Mouse (Mus musculus): Measurements from ENCODE around the gene Cd276. TPM values are rescaled to one million over a fixed set of nuclear protein-coding genes. Genes with fewer than 3 reads are reported as not detected.
A peak's percentile ranks its signal among the peaks of the same experiment; 100 is the strongest.

Gene Cd276
- polyA plus RNA-seq, 1 experiment from 2014 or later = 55.0 TPM

DNA sequence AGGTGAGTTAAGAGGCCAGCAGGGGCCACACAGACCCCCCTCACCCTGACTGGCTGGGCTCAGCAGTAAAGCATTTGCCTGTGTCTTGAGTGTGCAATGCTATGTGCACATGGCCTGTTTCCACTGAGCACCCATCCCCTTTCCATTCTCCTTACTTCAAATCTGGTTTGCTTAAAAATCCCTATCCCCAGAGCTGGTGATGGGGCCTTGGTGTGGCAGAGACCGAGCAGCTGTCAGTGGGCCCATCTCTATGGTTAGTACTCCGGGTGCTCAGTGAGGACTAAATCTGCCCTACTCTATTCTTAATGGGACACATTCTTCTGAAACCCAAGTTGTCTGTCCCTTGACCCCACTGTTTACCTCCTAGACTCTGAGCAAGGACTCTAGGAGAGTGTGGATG, 64.8 kb downstream of the Cd276 start:
- peaks cover 28% of the 10 kb centered on the region for H3K27me3 ChIP-seq (ENCODE audit: insufficient read depth, low read length)
- no peaks in the 10 kb centered on the region for H3K36me3 ChIP-seq (ENCODE audit: insufficient read depth)
- DNase-seq (peak; percentile 70), ATAC-seq (ENCODE audit: insufficient read depth) (0 out of 2 replicates have a peak, but pooled peaks have one; percentile 22)
- peak overlapping the region; percentile 99 for H3K4me2 ChIP-seq
- peak overlapping the region; percentile 4; the same call in 1 of the 2 replicates for H3K9ac ChIP-seq
- H3K9me3 ChIP-seq (ENCODE audit: low read depth, low read length) = no peaks in the 10 kb centered on the region
- no peak for TF ChIP-seq CTCF (IDR thresholded peaks at IDR 0.05; ENCODE audit: low read depth)
- H3K4me3 ChIP-seq (ENCODE audit: low read depth, low read length) = peak overlapping the region; percentile 4; the same call in 1 of the 2 replicates
- WGBS = 37% methylated on average over 2 of the region's 2 CpGs
- no peak overlapping the region for H3K27ac ChIP-seq (ENCODE audit: low read depth)
- peaks cover 4% of the 10 kb centered on the region; the same call in 1 of the 2 replicates for H3K4me1 ChIP-seq (ENCODE audit: insufficient read depth)

DNA sequence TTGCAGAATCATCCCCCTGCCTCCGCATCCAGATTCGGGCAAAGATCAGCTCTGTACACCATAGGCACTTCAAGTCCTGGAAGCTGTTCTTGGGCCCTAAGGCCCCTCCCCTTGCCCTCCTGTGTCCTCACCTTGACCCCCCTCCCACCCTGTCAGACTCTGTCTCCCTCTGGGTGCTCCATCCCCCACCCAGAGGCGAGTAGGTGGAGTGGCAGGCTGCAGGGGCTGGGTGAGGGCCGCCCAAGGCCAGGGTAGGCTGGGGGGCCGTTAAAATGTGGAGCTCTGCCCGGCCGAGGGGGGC, 65.4 kb downstream of the Cd276 start:
- Histone ChIP-seq H3K27me3 (ENCODE audit: insufficient read depth, low read length) (peaks cover 28% of the 10 kb centered on the region), H3K36me3 (ENCODE audit: insufficient read depth) (no peaks in the 10 kb centered on the region), H3K4me2 (peak overlapping the region; percentile 99), H3K27ac (ENCODE audit: low read depth) (no peak overlapping the region), H3K4me1 (ENCODE audit: insufficient read depth) (peaks cover 4% of the 10 kb centered on the region; the same call in 1 of the 2 replicates), H3K4me3 (ENCODE audit: low read depth, low read length) (peak overlapping the region; percentile 59), H3K9me3 (ENCODE audit: low read depth, low read length) (no peaks in the 10 kb centered on the region), H3K9ac (peak overlapping the region; percentile 4; the same call in 1 of the 2 replicates)
- no peak for ATAC-seq (ENCODE audit: insufficient read depth)
- WGBS = 9% methylated on average over 7 of the region's 7 CpGs
- no peak for TF ChIP-seq CTCF (IDR thresholded peaks at IDR 0.05; ENCODE audit: low read depth)
- DNase-seq = no peak

DNA sequence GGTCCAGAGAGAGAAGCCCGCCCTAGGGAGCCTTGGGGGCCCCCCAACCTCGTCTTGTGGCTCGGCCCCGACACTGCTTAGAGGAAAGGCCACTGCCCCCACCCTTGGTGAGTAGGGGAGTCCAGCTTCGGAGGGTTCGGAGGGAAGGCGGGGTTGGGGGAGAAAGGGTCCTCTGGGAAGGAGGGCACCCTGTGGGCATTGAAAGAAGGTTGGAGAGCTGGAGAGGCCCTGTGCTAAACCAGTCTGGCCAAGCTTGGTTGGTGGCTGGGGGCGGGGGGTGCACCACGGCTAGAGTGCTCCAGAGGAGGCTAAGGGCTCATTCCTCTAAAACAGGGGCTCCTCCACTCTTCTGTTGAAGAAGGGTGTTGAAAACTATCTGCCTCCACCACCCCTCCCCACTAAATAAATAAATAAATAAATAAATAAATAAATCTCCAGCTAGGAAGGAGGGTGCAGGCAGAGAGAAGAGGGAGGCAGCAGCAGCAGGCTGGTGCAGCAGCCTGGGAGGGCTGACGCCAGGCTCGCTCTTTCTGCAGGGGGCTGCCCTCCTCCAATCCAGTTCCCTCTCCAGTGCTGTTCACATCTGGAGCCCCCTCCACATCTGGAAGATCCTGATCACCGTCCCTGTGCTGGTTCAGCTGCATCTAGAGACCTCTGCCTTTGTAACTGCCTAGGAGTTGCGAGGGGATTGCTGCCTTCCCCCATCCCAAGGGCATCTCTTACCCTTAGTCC, 65.9 kb downstream of the Cd276 start:
- Histone ChIP-seq H3K9ac (peak overlapping the region; percentile 74), H3K4me1 (ENCODE audit: insufficient read depth) (peaks cover 4% of the 10 kb centered on the region; the same call in 1 of the 2 replicates), H3K4me2 (peak overlapping the region; percentile 99), H3K27me3 (ENCODE audit: insufficient read depth, low read length) (peaks cover 28% of the 10 kb centered on the region), H3K27ac (ENCODE audit: low read depth) (no peak overlapping the region), H3K4me3 (ENCODE audit: low read depth, low read length) (peak overlapping the region; percentile 59), H3K36me3 (ENCODE audit: insufficient read depth) (no peaks in the 10 kb centered on the region), H3K9me3 (ENCODE audit: low read depth, low read length) (no peaks in the 10 kb centered on the region)
- WGBS = 4% methylated on average over 13 of the region's 13 CpGs
- no peak for TF ChIP-seq CTCF (IDR thresholded peaks at IDR 0.05; ENCODE audit: low read depth)
- ATAC-seq (ENCODE audit: insufficient read depth) (0 out of 2 replicates have a peak, but pooled peaks have one; percentile 23), DNase-seq (peak; percentile 11)

DNA sequence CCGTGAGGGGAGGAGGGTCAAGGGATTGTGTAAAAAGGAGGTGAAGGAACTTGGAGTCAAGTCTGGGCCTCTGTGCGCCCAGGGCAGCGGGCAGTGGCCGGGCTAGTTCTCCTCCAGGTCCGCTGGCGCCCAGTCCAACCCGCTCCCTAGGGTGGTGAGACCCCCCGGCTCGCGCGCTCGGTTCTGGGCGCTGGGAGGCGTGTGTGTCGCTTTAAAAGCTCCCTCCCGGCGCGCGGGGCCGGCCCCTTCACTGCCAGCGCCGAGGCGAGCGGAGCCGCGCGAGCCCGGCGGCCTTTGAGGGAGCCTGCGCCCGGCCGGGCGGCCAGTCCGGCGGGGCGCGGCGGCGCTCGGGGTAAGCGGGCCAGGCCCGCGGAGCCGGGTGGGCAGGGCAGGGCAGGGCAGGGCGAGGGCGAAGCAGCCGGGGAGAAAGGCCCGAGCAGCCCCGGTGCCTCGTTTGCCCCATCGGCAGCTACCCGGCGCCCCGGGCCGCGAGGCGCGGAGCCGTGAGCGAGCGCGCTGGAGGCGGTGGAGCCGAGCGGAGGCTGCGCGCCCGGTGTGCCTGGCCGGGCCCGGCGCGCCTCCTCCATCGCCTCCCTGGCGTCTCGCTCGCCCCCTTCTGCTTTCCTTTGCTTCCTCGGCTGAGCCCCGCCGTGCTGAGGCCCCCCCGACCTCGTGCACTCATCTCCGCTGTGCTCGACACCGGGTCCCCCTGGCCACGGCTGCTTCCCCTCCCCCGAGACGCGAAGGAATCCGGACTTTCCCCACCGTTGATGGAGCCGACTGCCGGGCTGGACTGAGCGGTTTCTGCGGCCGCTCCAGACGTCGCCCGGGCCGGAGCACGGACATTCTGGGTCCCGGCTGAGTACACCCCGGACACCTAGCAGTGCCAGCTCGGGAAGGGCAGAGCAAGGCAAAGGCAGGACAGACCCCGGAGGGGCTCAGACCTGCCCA, 67.1 kb downstream of the Cd276 start, which contains the start of gene Insyn1:
TSS of gene Insyn1 (plus strand) at position 753 of the 951 bp plus-strand sequence.
- Histone ChIP-seq H3K27me3 (ENCODE audit: insufficient read depth, low read length) (peaks cover 28% of the 10 kb centered on the region), H3K36me3 (ENCODE audit: insufficient read depth) (no peaks in the 10 kb centered on the region), H3K4me1 (ENCODE audit: insufficient read depth) (peaks cover 4% of the 10 kb centered on the region; the same call in 1 of the 2 replicates), H3K9me3 (ENCODE audit: low read depth, low read length) (no peaks in the 10 kb centered on the region), H3K27ac (ENCODE audit: low read depth) (peak within 1 kb of the TSS; percentile 50; the same call in 1 of the 2 replicates), H3K4me3 (ENCODE audit: low read depth, low read length) (peak within 1 kb of the TSS; percentile 59), H3K9ac (peak within 1 kb of the TSS; percentile 74), H3K4me2 (peak within 1 kb of the TSS; percentile 99)
- peak; percentile 81 for ATAC-seq (ENCODE audit: insufficient read depth)
- TF ChIP-seq CTCF (IDR thresholded peaks at IDR 0.05; ENCODE audit: low read depth) = no peak
- WGBS = under 1% methylated on average over 96 of the region's 104 CpGs
- peak; percentile 86 for DNase-seq

DNA sequence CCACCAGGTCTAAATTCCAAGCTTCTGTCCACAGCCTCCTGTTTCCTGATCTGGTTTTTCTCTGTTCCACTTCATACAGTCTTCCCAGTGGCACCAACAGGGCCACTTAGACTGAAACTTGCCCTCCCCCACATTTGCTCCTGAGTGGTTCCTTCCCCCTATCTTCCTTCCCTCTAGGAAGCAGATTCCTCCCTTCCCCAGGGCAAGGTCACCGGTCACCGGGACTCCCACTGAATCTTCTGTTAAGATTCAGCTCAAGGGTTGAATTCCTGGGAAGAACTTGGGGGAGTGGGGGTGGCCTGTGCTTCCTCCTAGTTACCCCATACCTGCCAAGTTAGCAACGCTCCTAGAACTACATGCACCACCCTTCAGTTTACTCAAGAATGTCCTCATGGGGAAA, 68.2 kb downstream of the Cd276 start:
- H3K4me2 ChIP-seq = peak overlapping the region; percentile 99; the same call in 1 of the 2 replicates
- H3K27me3 ChIP-seq (ENCODE audit: insufficient read depth, low read length) = peaks cover 28% of the 10 kb centered on the region
- ATAC-seq (ENCODE audit: insufficient read depth) (no peak), DNase-seq (no peak)
- H3K4me3 ChIP-seq (ENCODE audit: low read depth, low read length) = no peak overlapping the region
- H3K9me3 ChIP-seq (ENCODE audit: low read depth, low read length) = no peaks in the 10 kb centered on the region
- no peak overlapping the region for H3K9ac ChIP-seq
- TF ChIP-seq CTCF (IDR thresholded peaks at IDR 0.05; ENCODE audit: low read depth) = no peak
- H3K36me3 ChIP-seq (ENCODE audit: insufficient read depth) = no peaks in the 10 kb centered on the region
- WGBS = 21% methylated on average over 3 of the region's 3 CpGs
- H3K4me1 ChIP-seq (ENCODE audit: insufficient read depth) = peaks cover 4% of the 10 kb centered on the region; the same call in 1 of the 2 replicates
- no peak overlapping the region for H3K27ac ChIP-seq (ENCODE audit: low read depth)

Other genes starting within 250 kb of the Cd276 start
- 34.4 and 37.1 TPM in 2 replicates for gene Loxl1, start 242.3 kb downstream of the Cd276 start, polyA plus RNA-seq (2014; fragmentation: Nextera tagmentation; extraction: Ambion mirVana)
- gene Tbc1d21, start 185.0 kb downstream of the Cd276 start, polyA plus RNA-seq (2014; fragmentation: Nextera tagmentation; extraction: Ambion mirVana) = not detected in 2 replicates
- 1.9 and 3.0 TPM in 2 replicates for gene Insyn1, start 66.8 kb downstream of the Cd276 start, polyA plus RNA-seq (2014; fragmentation: Nextera tagmentation; extraction: Ambion mirVana)
- gene Nptn, start 26.8 kb upstream of the Cd276 start, polyA plus RNA-seq (2014; fragmentation: Nextera tagmentation; extraction: Ambion mirVana) = 124 and 140 TPM in 2 replicates
- 1.5 and 2.2 TPM in 2 replicates for gene Rec114, start 188.5 kb upstream of the Cd276 start, polyA plus RNA-seq (2014; fragmentation: Nextera tagmentation; extraction: Ambion mirVana)